Mouse (Mus musculus) hindbrain, embryonic 11.5 days (tissue): ENCODE results near the gene Sox9. TPM values are rescaled to one million over a fixed set of nuclear protein-coding genes. Genes with fewer than 3 reads are reported as not detected.

Experiments used
- ATAC-seq: fragments of 200-750 bp; cut with Nextera tagmentation; 2 replicates; pipeline ENCODE4 v1.8.0; 2017; ENCODE audit warnings: mild to moderate bottlenecking, moderate TSS enrichment, moderate library complexity; ENCODE audit not compliant: low FRiP score
- DNase-seq: peaks from one replicate; pipeline ENCODE4 v3.0.0-alpha.2; 2015; ENCODE audit warnings: low spot score
- H3K27ac ChIP-seq: fragments of 300-500 bp; sonication (generic); 2 replicates; pipeline ENCODE4 v1.5.1; 2014; ENCODE audit warnings: mild to moderate bottlenecking, low read depth, low read length
- H3K27me3 ChIP-seq: fragments of 300-500 bp; sonication (generic); 2 replicates; pipeline ENCODE4 v1.6.1; 2014; ENCODE audit warnings: mild to moderate bottlenecking, low read length, moderate library complexity, mixed read lengths; ENCODE audit not compliant: control insufficient read depth, insufficient read depth
- H3K36me3 ChIP-seq: fragments of 300-500 bp; sonication (generic); 2 replicates; pipeline ENCODE4 v1.6.1; 2014; ENCODE audit warnings: mild to moderate bottlenecking, low read length, moderate library complexity, mixed read lengths; ENCODE audit not compliant: control insufficient read depth, insufficient read depth
- H3K4me1 ChIP-seq: fragments of 300-500 bp; sonication (generic); replicated peaks from 2 replicates; pipeline ENCODE4 v1.6.1; 2014; ENCODE audit warnings: low read length, mixed read lengths; ENCODE audit not compliant: control insufficient read depth, insufficient read depth
- H3K4me2 ChIP-seq: fragments of 300-500 bp; sonication (generic); replicated peaks from 2 replicates; pipeline ENCODE4 v1.6.1; 2014; ENCODE audit warnings: mild to moderate bottlenecking, low read depth, low read length
- H3K4me3 ChIP-seq: fragments of 300-500 bp; sonication (generic); 2 replicates; pipeline ENCODE4 v1.5.1; 2014; ENCODE audit warnings: low read depth, low read length
- H3K9ac ChIP-seq: fragments of 300-500 bp; sonication (generic); 2 replicates; pipeline ENCODE4 v1.6.1; 2014; ENCODE audit warnings: low read depth, low read length
- H3K9me3 ChIP-seq: fragments of 300-500 bp; sonication (generic); 2 replicates; pipeline ENCODE4 v1.6.1; 2016; ENCODE audit warnings: low read length; ENCODE audit not compliant: control insufficient read depth
- WGBS: fragments of 180-500 bp; shearing (Covaris S2); extraction: QIAGEN DNeasy Blood & Tissue Kit; methylation state at CpG from one replicate; pipeline ENCODE4 v1.1.7; 2014; 5-methylcytosine and 5-hydroxymethylcytosine counted together
- polyA plus RNA-seq: library from polyadenylated mRNA; unstranded; fragments of >200 nt; fragmentation: Nextera tagmentation; extraction: Ambion mirVana; gene quantifications from 2 replicates; pipeline ENCODE4 v1.2.1, GENCODE M21; 2014

Gene Sox9
- polyA plus RNA-seq, 1 experiment from 2014 or later = 127 TPM

DNA sequence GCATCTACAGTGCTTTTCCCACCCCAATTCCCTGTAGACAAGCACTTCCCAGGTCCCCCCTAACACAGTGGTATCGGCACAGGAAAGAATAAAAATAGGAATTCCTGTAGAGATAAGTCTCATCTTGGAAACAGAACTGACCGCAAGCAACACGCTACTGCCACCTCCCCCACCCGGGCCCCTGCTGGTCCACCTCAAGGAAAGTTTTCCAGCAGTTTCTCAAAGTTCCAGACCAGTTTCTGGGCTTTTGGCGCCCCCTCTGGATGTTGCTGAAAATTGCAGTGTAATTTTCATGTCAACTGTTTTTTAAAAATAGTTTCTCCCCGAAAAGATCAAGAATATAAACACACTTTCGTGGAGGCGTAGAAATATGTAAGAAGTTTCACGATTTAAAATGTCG is 2.3 kb upstream of the Sox9 start:
- peaks cover 13% of the 10 kb centered on the region for H3K27me3 ChIP-seq
- no peak overlapping the region for H3K4me2 ChIP-seq
- DNase-seq (peak; percentile 74), ATAC-seq (no peak)
- peaks cover 9% of the 10 kb centered on the region for H3K4me1 ChIP-seq
- no peak overlapping the region for H3K4me3 ChIP-seq
- no peaks in the 10 kb centered on the region for H3K9me3 ChIP-seq
- no peaks in the 10 kb centered on the region for H3K36me3 ChIP-seq
- H3K9ac ChIP-seq = no peak overlapping the region
- WGBS = 1% methylated on average over 10 of the region's 10 CpGs
- H3K27ac ChIP-seq = no peak overlapping the region

GRCm38 (mm10) chr11:112780394-112780920 is 1.6 kb upstream of the Sox9 start:
- peaks cover 11% of the 10 kb centered on the region for H3K4me1 ChIP-seq
- DNase-seq (peak; percentile 51), ATAC-seq (no peak)
- H3K9ac ChIP-seq = peak overlapping the region; percentile 48
- H3K36me3 ChIP-seq = no peaks in the 10 kb centered on the region
- H3K4me2 ChIP-seq = peak overlapping the region; percentile 93
- peaks cover 13% of the 10 kb centered on the region for H3K27me3 ChIP-seq
- H3K27ac ChIP-seq = no peak overlapping the region
- 4% methylated on average over 19 of the region's 19 CpGs for WGBS
- H3K9me3 ChIP-seq = no peaks in the 10 kb centered on the region
- H3K4me3 ChIP-seq = peak overlapping the region; percentile 87

GRCm38 (mm10) chr11:112781035-112781911 is 751 bp upstream of the Sox9 start:
- H3K27me3 ChIP-seq = peaks cover 13% of the 10 kb centered on the region
- ATAC-seq (peak; percentile 65), DNase-seq (peak; percentile 78)
- H3K27ac ChIP-seq = peak overlapping the region; percentile 92
- no peaks in the 10 kb centered on the region for H3K36me3 ChIP-seq
- H3K9ac ChIP-seq = peak overlapping the region; percentile 48
- peaks cover 11% of the 10 kb centered on the region for H3K4me1 ChIP-seq
- H3K4me3 ChIP-seq = peak overlapping the region; percentile 87
- H3K9me3 ChIP-seq = no peaks in the 10 kb centered on the region
- peak overlapping the region; percentile 93 for H3K4me2 ChIP-seq
- under 1% methylated on average over 49 of the region's 49 CpGs for WGBS

GRCm38 (mm10) chr11:112782357-112783121 is 515 bp downstream of the Sox9 start:
- peaks cover 13% of the 10 kb centered on the region for H3K4me1 ChIP-seq

GRCm38 (mm10) chr11:112783401-112784346 is 1.6 kb downstream of the Sox9 start:
- H3K4me3 ChIP-seq = peak overlapping the region; percentile 87

More at GRCm38 (mm10) chr11:112782357-112783121, 515 bp downstream of the Sox9 start:
- peak overlapping the region; percentile 87 for H3K4me3 ChIP-seq
- no peaks in the 10 kb centered on the region for H3K9me3 ChIP-seq
- ATAC-seq = peak; percentile 38
- H3K27me3 ChIP-seq = peaks cover 9% of the 10 kb centered on the region
- no peaks in the 10 kb centered on the region for H3K36me3 ChIP-seq
- DNase-seq = peak; percentile 68
- peak overlapping the region; percentile 92 for H3K27ac ChIP-seq
- WGBS = under 1% methylated on average over 69 of the region's 75 CpGs
- H3K9ac ChIP-seq = peak overlapping the region; percentile 91
- H3K4me2 ChIP-seq = peak overlapping the region; percentile 93

GRCm38 (mm10) chr11:112784347-112784902 is 2.4 kb downstream of the Sox9 start:
- no peak for ATAC-seq
- Histone ChIP-seq H3K4me2 (peak overlapping the region; percentile 93), H3K4me3 (peak overlapping the region; percentile 87), H3K27ac (peak overlapping the region; percentile 62), H3K9me3 (no peaks in the 10 kb centered on the region), H3K36me3 (no peaks in the 10 kb centered on the region), H3K4me1 (peaks cover 8% of the 10 kb centered on the region), H3K27me3 (no peaks in the 10 kb centered on the region), H3K9ac (peak overlapping the region; percentile 91)
- 2% methylated on average over 30 of the region's 30 CpGs for WGBS
- DNase-seq = peak; percentile 63

More at GRCm38 (mm10) chr11:112783401-112784346, 1.6 kb downstream of the Sox9 start:
- Histone ChIP-seq H3K9me3 (no peaks in the 10 kb centered on the region), H3K27ac (peak overlapping the region; percentile 92), H3K27me3 (peaks cover 3% of the 10 kb centered on the region; the same call in 1 of the 2 replicates), H3K4me1 (peaks cover 9% of the 10 kb centered on the region), H3K4me2 (peak overlapping the region; percentile 93), H3K36me3 (no peaks in the 10 kb centered on the region), H3K9ac (peak overlapping the region; percentile 91)
- under 1% methylated on average over 42 of the region's 42 CpGs for WGBS
- ATAC-seq = no peak
- peak; percentile 69 for DNase-seq

GRCm38 (mm10) chr11:112784903-112785381 is 2.9 kb downstream of the Sox9 start:
- Histone ChIP-seq H3K36me3 (no peaks in the 10 kb centered on the region), H3K9me3 (no peaks in the 10 kb centered on the region), H3K9ac (peak overlapping the region; percentile 91), H3K4me1 (peaks cover 8% of the 10 kb centered on the region), H3K4me2 (peak overlapping the region; percentile 93), H3K27me3 (no peaks in the 10 kb centered on the region), H3K4me3 (peak overlapping the region; percentile 87), H3K27ac (peak overlapping the region; percentile 62)
- ATAC-seq (peak; percentile 42; the same call in 1 of the 2 replicates), DNase-seq (peak; percentile 70)
- 2% methylated on average over 33 of the region's 34 CpGs for WGBS
